Mouse (Mus musculus): ENCODE data around the gene Tmem109. TPM values are rescaled to one million over a fixed set of nuclear protein-coding genes. Genes with fewer than 3 reads are reported as not detected.
A peak's percentile ranks its signal among the peaks of the same experiment; 100 is the strongest.

Gene Tmem109
- total and polyA plus RNA-seq, 2 experiments from 2014 or later, result 22.9 to 39.3 TPM

DNA sequence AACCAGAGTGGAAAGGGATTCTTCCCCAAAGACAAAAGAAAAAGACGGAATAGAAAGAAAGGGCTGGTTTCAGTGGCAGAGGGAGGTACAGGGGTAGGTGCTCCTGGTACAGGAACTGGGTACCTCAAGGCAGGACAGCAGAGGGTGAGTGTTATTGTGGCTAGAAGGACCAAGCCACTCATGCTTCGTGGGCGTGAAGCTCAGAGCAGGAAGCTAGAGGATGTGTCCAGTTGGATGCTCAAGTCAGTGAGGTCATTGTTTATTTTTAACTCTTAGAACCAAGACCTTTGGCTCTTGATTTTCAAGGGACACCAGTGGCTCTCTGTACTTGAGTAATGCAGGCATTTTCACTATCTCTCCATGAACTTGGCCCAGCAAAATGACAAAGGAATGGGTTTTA is 49.8 kb downstream of the Tmem109 start:
- H3K27ac ChIP-seq (ENCODE audit: low read depth, low read length), result no peak overlapping the region
- no peaks in the 10 kb centered on the region for H3K4me1 ChIP-seq (ENCODE audit: insufficient read depth, low read length)
- no peaks in the 10 kb centered on the region for H3K36me3 ChIP-seq (ENCODE audit: insufficient read depth, low read length)
- H3K4me3 ChIP-seq (ENCODE audit: low read depth, low read length), result no peak overlapping the region
- ATAC-seq (ENCODE audit: low FRiP score) (no peak), DNase-seq (ENCODE audit: low spot score) (no peak)
- TF ChIP-seq CTCF (IDR thresholded peaks at IDR 0.05), result no peak
- H3K4me2 ChIP-seq (ENCODE audit: low read depth, low read length, poor library complexity, severe bottlenecking), result no peak overlapping the region
- no peak overlapping the region for H3K9ac ChIP-seq (replicated peaks; ENCODE audit: low read length, poor library complexity, severe bottlenecking)
- no peaks in the 10 kb centered on the region for H3K9me3 ChIP-seq (ENCODE audit: low read length)
- H3K27me3 ChIP-seq (ENCODE audit: insufficient read depth, low read length), result no peaks in the 10 kb centered on the region
- WGBS, result 81% methylated on average over 3 of the region's 3 CpGs

DNA sequence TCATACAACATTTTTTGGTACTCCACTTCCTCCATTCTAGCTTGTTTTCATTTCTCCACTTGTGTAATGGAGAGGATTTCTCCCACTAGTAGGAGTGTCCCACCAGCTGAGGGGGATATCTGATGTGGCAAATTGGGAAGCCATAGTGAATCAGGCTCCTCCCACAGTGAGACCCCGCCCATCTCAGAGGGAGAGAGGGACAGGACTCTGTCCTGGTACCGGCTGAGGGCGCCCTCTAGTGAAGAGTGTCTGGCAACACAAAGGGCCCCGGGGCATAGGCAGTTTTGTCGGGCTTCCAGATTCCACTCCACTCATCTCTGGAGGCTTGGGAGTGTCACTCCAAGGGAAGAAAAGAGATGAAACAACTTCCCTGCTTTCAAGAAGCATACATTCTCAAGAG is 50.4 kb downstream of the Tmem109 start:
- 0 out of 2 replicates have a peak, but pooled peaks have one; percentile 44 for ATAC-seq (ENCODE audit: low FRiP score)

DNA sequence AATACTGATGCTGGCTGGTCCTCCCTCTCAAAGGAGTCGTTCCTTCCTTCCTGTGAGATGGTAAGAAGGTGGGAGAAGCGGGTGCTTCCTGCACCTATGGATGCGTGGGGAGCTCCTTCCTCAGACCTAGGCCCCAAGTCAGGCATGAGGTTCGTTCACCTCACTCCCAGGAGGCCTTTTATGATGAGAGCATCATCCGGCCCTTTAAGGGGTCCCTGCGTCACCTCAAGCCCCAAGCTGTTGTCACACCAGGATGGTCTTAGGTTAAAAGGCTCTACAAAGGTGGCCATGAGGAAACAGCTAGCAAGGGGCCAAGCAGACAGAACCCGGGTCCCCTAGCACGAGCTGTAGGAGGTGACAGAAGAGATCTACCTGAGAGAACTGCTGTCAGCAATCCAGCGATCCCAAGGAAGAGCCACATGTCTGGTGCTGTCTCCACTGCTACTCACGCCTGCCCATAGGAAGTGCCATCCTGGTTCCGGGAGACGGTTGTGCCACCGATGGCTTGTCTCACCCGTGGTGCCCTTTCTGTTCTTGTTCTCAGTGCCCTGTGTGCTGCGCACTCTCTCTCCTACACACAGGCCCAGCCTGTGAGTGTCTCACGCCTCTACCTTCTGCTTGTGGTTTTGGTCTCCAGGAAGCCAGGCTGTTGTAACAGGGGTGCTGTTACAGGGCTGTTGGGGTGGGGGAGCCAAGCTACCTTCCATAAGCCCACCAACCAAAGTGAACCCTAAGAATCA is 52.2 kb downstream of the Tmem109 start, which contains the start of gene Cd6:
Cd6 (minus strand) TSS at position 623 of the 740 bp plus-strand sequence.
- DNase-seq (ENCODE audit: low spot score), result no peak
- 90% methylated on average over 16 of the region's 16 CpGs for WGBS
- Histone ChIP-seq H3K4me3 (ENCODE audit: low read depth, low read length) (no peak within 1 kb of the TSS), H3K4me1 (ENCODE audit: insufficient read depth, low read length) (no peaks in the 10 kb centered on the region), H3K27ac (ENCODE audit: low read depth, low read length) (no peak within 1 kb of the TSS), H3K27me3 (ENCODE audit: insufficient read depth, low read length) (no peaks in the 10 kb centered on the region), H3K36me3 (ENCODE audit: insufficient read depth, low read length) (no peaks in the 10 kb centered on the region), H3K9ac (replicated peaks; ENCODE audit: low read length, poor library complexity, severe bottlenecking) (no peak within 1 kb of the TSS), H3K9me3 (ENCODE audit: low read length) (no peaks in the 10 kb centered on the region), H3K4me2 (ENCODE audit: low read depth, low read length, poor library complexity, severe bottlenecking) (no peak within 1 kb of the TSS)
- no peak for ATAC-seq (ENCODE audit: low FRiP score)
- no peak for TF ChIP-seq CTCF (IDR thresholded peaks at IDR 0.05)

More for the DNA sequence above, 50.4 kb downstream of the Tmem109 start:
- TF ChIP-seq CTCF (IDR thresholded peaks at IDR 0.05), result peak; percentile 60
- Histone ChIP-seq H3K9me3 (ENCODE audit: low read length) (no peaks in the 10 kb centered on the region), H3K4me3 (ENCODE audit: low read depth, low read length) (no peak overlapping the region), H3K27ac (ENCODE audit: low read depth, low read length) (no peak overlapping the region), H3K4me1 (ENCODE audit: insufficient read depth, low read length) (no peaks in the 10 kb centered on the region), H3K27me3 (ENCODE audit: insufficient read depth, low read length) (no peaks in the 10 kb centered on the region), H3K9ac (replicated peaks; ENCODE audit: low read length, poor library complexity, severe bottlenecking) (no peak overlapping the region), H3K36me3 (ENCODE audit: insufficient read depth, low read length) (no peaks in the 10 kb centered on the region), H3K4me2 (ENCODE audit: low read depth, low read length, poor library complexity, severe bottlenecking) (no peak overlapping the region)
- 13% methylated on average over 5 of the region's 5 CpGs for WGBS
- DNase-seq (ENCODE audit: low spot score), result peak; percentile 64

DNA sequence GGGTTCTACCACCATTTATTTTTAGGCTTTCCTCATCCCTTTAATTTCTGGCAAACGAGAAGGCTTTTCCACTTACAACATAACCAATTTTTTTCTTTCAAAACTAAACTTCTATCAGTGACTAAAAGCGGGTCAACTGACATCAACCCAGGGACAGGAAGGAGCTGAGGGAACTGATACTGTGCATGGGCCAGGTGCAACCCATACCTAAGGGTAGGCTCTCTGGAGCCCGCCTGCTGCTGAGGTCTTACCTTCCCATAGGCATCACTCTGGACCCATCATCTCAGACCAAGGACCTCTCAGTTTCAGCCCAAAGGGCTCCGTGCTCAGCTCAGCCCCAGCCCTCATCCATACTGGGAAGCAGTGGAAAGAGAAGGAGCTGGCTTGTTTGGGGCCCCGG is 53.5 kb downstream of the Tmem109 start:
- no peak overlapping the region for H3K27ac ChIP-seq (ENCODE audit: low read depth, low read length)
- H3K36me3 ChIP-seq (ENCODE audit: insufficient read depth, low read length), result no peaks in the 10 kb centered on the region
- 94% methylated on average over 5 of the region's 5 CpGs for WGBS
- no peaks in the 10 kb centered on the region for H3K9me3 ChIP-seq (ENCODE audit: low read length)
- H3K4me2 ChIP-seq (ENCODE audit: low read depth, low read length, poor library complexity, severe bottlenecking), result no peak overlapping the region
- H3K4me1 ChIP-seq (ENCODE audit: insufficient read depth, low read length), result no peaks in the 10 kb centered on the region
- no peak for TF ChIP-seq CTCF (IDR thresholded peaks at IDR 0.05)
- DNase-seq (ENCODE audit: low spot score), result no peak
- ATAC-seq (ENCODE audit: low FRiP score), result no peak
- H3K27me3 ChIP-seq (ENCODE audit: insufficient read depth, low read length), result no peaks in the 10 kb centered on the region
- no peak overlapping the region for H3K9ac ChIP-seq (replicated peaks; ENCODE audit: low read length, poor library complexity, severe bottlenecking)
- no peak overlapping the region for H3K4me3 ChIP-seq (ENCODE audit: low read depth, low read length)

DNA sequence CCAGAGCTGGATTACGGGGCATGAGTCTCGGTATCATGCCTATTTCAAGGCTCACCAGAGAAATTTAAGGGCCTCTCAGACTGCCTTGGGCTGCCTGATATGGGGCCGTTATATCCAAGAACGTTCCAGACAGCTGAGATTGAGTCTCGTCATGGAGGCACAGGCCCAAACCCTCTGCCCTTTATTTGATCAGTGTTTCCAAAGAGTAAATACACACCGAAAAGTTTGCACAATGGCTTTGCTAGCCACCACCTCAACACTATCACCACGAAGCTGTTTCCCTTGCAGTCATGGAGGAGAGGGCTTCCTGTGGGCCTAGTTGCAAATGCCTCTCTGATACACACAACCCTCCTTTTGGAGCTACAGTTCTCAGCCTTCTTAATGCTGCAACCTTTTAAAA is 57.7 kb downstream of the Tmem109 start:
- no peaks in the 10 kb centered on the region for H3K9me3 ChIP-seq (ENCODE audit: low read length)
- ATAC-seq (ENCODE audit: low FRiP score) (no peak), DNase-seq (ENCODE audit: low spot score) (no peak)
- no peak overlapping the region for H3K4me3 ChIP-seq (ENCODE audit: low read depth, low read length)
- no peak overlapping the region for H3K27ac ChIP-seq (ENCODE audit: low read depth, low read length)
- no peak overlapping the region for H3K4me2 ChIP-seq (ENCODE audit: low read depth, low read length, poor library complexity, severe bottlenecking)
- no peaks in the 10 kb centered on the region for H3K27me3 ChIP-seq (ENCODE audit: insufficient read depth, low read length)
- TF ChIP-seq CTCF (IDR thresholded peaks at IDR 0.05), result no peak
- H3K36me3 ChIP-seq (ENCODE audit: insufficient read depth, low read length), result no peaks in the 10 kb centered on the region
- H3K4me1 ChIP-seq (ENCODE audit: insufficient read depth, low read length), result no peaks in the 10 kb centered on the region
- 92% methylated on average over 7 of the region's 7 CpGs for WGBS
- H3K9ac ChIP-seq (replicated peaks; ENCODE audit: low read length, poor library complexity, severe bottlenecking), result no peak overlapping the region

DNA sequence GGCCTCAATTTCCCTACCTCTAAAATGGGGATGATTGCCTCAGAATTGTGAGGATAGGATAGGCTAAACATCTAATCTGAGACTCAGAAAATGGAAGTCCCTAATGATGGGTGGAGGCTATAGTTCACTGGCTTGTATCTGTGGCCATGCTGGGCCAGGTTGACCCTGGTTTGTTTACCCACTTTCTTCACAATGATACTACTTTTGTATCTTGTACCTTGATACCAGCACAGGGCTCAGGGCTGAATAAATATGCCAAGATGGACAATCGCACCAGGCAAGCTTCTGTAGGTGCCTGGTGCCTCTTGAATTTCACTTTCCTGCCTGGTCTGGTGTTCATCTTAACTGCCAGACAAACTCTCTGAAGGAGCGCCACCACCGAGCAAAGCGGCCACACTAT is 59.3 kb downstream of the Tmem109 start:
- no peak overlapping the region for H3K4me2 ChIP-seq (ENCODE audit: low read depth, low read length, poor library complexity, severe bottlenecking)
- H3K9ac ChIP-seq (replicated peaks; ENCODE audit: low read length, poor library complexity, severe bottlenecking), result no peak overlapping the region
- H3K27ac ChIP-seq (ENCODE audit: low read depth, low read length), result no peak overlapping the region
- no peaks in the 10 kb centered on the region for H3K4me1 ChIP-seq (ENCODE audit: insufficient read depth, low read length)
- no peaks in the 10 kb centered on the region for H3K27me3 ChIP-seq (ENCODE audit: insufficient read depth, low read length)
- ATAC-seq (ENCODE audit: low FRiP score) (no peak), DNase-seq (ENCODE audit: low spot score) (no peak)
- no peaks in the 10 kb centered on the region for H3K36me3 ChIP-seq (ENCODE audit: insufficient read depth, low read length)
- H3K9me3 ChIP-seq (ENCODE audit: low read length), result no peaks in the 10 kb centered on the region
- TF ChIP-seq CTCF (IDR thresholded peaks at IDR 0.05), result no peak
- 91% methylated on average over 4 of the region's 4 CpGs for WGBS
- no peak overlapping the region for H3K4me3 ChIP-seq (ENCODE audit: low read depth, low read length)

All from midbrain, postnatal 0 days (tissue).